Mouse (Mus musculus) naive thymus-derived CD4-positive, alpha-beta T cell, adult 2 months (primary cell): ENCODE results near the gene Rbm33.

ENCODE experiments used
- DNase-seq: peaks from one replicate; pipeline ENCODE4 v3.0.0-alpha.2; 2011; ENCODE audit warnings: low read depth

The Rbm33 gene

DNA sequence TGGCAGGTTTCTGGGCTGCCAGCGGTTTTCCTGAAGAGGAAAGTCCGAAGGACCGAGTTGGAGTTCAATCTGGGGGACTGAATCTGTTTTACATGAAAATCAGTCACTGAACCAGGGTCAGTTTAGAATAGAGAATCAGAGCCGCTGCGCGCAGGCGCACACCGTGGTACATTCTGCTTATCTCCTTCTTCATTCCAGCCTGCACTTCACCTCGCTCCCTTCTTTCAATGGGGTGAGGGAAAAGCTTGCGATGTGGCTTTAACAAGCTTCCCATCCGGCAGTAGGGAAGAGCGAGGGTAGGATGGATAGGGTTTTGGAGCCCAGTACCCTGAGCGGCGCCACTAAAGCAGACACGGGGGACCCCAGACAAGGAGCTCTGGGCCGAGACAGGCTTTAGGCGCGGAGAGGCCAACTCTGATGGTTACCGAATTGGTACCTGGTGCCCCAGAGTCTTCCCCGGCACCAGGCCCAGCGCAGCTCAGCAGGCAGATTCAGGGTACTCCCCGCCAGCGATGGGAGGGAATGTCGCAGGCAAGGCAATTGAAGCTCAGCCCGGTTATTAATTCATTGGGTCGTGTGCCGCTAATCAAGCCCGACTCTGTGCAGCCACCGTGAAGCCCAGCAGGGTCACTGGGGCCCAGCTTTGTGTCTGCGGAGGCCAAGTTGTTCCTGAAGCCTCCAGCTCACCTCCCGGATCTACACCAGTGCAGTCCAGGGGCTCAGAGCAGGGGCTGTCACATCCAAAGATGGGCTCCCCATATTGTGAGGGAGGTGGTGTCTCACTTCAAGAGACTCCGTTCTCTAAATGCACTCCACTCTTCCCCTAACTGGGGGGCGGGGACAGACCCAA lies 146.0 kb downstream of the Rbm33 start:
- no peak for DNase-seq

DNA sequence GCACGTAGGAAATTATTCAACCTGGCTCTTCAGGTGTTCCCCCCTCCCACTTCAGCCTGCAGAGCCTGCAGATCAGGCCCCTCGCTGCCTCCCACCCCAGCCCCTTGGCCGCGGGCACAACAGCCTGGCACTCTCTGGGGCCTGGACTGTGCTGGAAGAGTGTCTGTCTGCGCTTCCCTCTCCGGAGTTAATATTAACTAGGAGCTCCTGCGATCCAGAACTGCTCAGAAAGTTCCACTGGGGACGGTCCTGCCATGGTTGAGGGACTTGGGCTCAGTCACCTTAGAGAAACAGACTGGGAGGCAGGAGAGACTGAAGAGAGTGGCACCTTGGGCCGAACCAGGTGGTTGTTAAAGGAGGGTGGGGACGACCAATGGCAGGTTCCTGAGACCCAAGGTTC lies 146.7 kb downstream of the Rbm33 start:
- no peak for DNase-seq

DNA sequence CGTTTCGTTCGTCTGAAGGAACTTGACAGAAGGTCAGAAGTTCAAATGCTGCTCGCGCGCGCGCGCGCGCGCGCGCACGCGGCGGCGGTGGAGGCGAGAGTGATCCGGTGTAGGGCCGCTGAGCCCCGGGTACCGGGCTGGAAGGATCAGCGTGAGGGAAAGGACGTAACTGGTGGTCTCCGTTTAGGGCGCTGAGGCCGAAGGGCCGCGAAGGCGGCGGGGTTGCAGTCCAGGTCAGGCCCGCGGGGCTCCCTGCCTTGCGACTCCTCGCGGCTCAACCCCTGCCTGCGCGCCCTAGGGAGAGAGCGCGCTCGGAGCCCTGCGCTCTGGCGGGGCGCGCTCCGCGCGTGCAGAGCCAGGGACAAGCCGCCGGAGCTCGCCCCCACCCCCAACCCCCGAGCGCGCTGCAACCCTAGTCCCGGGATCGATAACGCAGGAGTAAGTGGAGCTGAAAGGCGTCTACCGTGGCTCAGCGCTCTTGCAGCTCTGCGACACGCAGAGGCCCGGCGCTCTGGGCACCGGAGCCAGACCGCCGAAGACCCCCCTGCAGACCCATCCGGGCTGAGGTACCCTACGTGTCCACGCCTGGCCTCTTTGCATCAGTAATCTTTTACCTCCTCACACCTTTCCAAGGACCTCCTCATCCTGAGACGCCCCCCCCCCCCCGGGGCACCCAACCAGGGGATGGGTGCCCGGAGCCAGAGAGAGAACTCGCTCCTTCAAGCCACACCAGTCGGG lies 147.6 kb downstream of the Rbm33 start:
- no peak for DNase-seq

DNA sequence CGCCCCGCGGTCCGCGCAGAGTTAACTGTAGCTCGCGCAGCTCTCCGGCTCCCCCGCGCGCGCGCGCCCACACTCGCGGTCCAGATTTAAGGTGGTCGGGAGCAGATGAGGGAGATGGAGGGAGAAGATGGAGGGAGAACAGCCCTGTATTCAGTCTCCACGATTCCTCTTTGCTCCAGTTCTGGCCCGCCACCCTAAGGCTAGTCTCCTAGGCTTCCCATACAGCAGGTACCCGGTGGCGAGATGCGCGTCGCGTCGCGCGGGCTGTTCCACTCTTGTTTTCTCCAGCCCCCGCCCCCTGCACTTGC lies 148.1 kb downstream of the Rbm33 start:
- DNase-seq = no peak

DNA sequence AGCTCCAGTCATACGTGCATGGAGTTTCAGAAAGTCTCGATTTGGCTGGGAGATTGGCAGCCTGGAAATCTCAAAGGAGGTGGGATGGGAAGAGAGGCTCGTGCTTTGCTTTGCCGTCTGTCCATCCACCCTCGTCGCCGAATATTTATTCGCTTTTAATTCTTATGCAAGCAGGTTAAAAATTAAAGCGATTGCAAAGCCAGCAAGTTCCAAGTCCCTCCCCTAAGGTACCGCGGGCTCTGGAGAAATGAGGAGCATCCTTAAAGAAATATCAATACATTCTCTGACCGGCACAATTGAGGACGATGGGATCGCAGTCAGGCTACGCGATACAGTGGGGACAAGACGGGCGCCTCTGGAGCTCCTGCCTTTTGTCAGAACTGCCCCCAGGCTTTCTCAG lies 148.6 kb downstream of the Rbm33 start:
- DNase-seq = no peak

DNA sequence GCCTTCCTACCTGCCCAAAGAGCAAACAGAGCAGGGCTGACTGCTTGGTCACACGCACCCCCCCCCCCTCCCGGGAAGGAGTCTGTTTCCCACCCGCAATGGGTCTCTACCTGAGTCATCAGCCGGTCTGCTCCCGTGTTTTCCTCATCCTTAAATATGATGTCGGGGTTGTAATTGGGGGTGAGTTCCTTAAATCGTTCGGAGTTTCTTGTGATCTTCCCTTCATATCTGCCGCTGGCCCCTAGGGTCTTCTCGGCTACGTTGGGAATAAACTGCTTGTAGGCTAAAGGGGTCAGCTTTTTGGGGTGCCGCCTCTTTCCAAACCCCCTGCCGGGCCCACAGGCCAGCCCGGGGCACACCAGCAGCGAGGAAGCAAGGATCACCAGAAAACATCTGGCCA lies 149.4 kb downstream of the Rbm33 start:
- no peak for DNase-seq

DNA sequence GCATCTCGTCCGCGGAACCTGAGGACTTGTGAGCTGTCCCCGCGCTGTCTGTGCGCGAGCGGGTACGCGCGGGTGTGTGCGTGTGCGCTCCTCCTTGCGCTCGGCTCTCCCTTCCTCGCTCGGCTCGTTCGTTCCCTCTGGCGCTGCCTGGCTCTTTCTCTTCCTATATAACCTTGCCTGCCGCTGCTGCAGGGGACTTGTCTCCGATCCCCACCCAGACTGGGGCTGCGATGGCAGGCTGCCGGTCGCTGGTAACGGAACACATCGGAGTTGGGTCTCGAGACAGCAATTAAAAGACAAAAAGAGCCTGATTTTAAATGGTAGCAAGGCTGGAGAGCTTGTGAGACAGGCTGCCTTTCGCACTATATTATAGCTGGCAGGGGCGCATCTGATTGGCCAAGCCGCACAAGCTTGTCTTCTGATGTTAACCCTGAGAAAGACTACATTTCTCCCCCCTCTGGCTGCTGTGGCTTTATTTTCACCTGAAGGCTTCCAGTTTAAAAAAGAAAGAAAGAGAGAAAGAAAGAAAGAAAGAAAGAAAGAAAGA lies 149.9 kb downstream of the Rbm33 start, which contains the start of gene Shh:
Gene Shh, minus strand, starts transcription at position 497 of the 547 bp plus-strand sequence.
- DNase-seq = no peak
